Mouse (Mus musculus) erythroblast, embryonic 14.5 days (primary cell): ENCODE results near the gene Pts.

Experiments used
- GATA1 ChIP-seq: IDR thresholded peaks from 2 replicates; pipeline ENCODE4 v1.6.1; 2012; ENCODE audit warnings: low read length, inconsistent platforms, mixed read lengths
- TAL1 ChIP-seq: IDR thresholded peaks from 3 replicates; pipeline ENCODE4 v1.6.1; 2012; ENCODE audit warnings: low read length, inconsistent platforms, mixed read lengths

- no peak for TF ChIP-seq GATA1
- TF ChIP-seq TAL1: no peak
Measured at GRCm38 (mm10) chr9:50500467-50500973, 28.0 kb downstream of the Pts start.
